26 mouse cellular contexts compared by ENCODE assay signal in the genomic region with DNA sequence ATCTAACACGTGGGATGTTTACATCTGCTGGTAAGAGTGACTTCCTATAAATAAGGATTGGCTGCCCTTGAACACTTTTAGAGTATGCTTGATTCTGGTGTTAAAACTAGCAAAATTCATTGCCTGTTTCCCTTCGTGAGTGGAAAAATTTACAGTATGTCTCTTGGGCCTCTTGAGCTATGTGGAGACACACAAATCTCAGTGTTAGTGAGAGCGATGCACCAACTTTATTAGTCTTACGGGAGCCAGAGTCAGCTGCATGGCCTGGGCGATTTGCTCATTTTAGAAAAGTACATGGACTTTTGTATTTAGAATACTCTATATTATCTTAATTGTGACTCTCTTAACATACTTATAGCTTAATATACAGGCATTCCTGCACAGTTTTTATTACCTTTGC.
A peak's percentile ranks its signal among the peaks of the same experiment; 100 is the strongest.
DNase-seq lines count a peak whose midpoint lies in the region; ATAC-seq and TF ChIP-seq lines count a peak whose summit lies in the region.
"Had no signal": no experiment of that assay in that cellular context is flagged by ENCODE, and none has a peak within 500 bp of the region (broad histone marks: within the 10 kb centered on the region; RNA-seq: fewer than 3 reads in every experiment).

No protein-coding gene starts in this region.

- H3K4me3 ChIP-seq in kidney, embryonic 15.5 days (replicated peaks), result no peak overlapping the region
- H3K4me3 ChIP-seq in limb, embryonic 11.5 days (ENCODE audit: low read depth, low read length), result no peak overlapping the region
- H3K4me3 ChIP-seq in limb, embryonic 10.5 days, result no peak overlapping the region
- H3K4me3 ChIP-seq in limb, embryonic 14.5 days (replicated peaks; ENCODE audit: low read length), result no peak overlapping the region
- no peak overlapping the region for H3K4me3 ChIP-seq in heart, embryonic 12.5 days
- H3K4me3 ChIP-seq: embryonic facial prominence, embryonic 12.5 days; embryonic facial prominence, embryonic 15.5 days; gastrocnemius, adult 2 months; heart, embryonic 15.5 days; hindbrain, embryonic 10.5 days; hindbrain, embryonic 13.5 days had no signal

- no peaks in the 10 kb centered on the region for H3K36me3 ChIP-seq in kidney, embryonic 15.5 days
- H3K36me3 ChIP-seq in limb, embryonic 11.5 days (ENCODE audit: control insufficient read depth, insufficient read depth, low read length), result no peaks in the 10 kb centered on the region
- H3K36me3 ChIP-seq in limb, embryonic 10.5 days, result no peaks in the 10 kb centered on the region
- H3K36me3 ChIP-seq in limb, embryonic 14.5 days (ENCODE audit: control insufficient read depth, insufficient read depth, low read length), result no peaks in the 10 kb centered on the region
- no peaks in the 10 kb centered on the region for H3K36me3 ChIP-seq in heart, embryonic 12.5 days
- H3K36me3 ChIP-seq: embryonic facial prominence, embryonic 12.5 days; embryonic facial prominence, embryonic 15.5 days; heart, embryonic 15.5 days; hindbrain, embryonic 10.5 days; hindbrain, embryonic 13.5 days had no signal

- 52% methylated on average over 5 of the region's 5 CpGs for WGBS in kidney, embryonic 15.5 days
- WGBS in limb, embryonic 11.5 days, result 86% methylated on average over 5 of the region's 5 CpGs
- 86% methylated on average over 5 of the region's 5 CpGs for WGBS in limb, embryonic 10.5 days
- 45% methylated on average over 5 of the region's 5 CpGs for WGBS in limb, embryonic 14.5 days
- WGBS in heart, embryonic 12.5 days, result 78% methylated on average over 5 of the region's 5 CpGs

- ATAC-seq in kidney, embryonic 15.5 days (replicated peaks; ENCODE audit: low FRiP score), result peak; percentile 56
- ATAC-seq in limb, embryonic 11.5 days (ENCODE audit: insufficient number of reproducible peaks, low FRiP score, low TSS enrichment, low read depth), result 0 out of 2 replicates have a peak, but pooled peaks have one; percentile 9
- ATAC-seq in limb, embryonic 14.5 days (ENCODE audit: low FRiP score, low read depth), result peak; percentile 34
- ATAC-seq in heart, embryonic 12.5 days (ENCODE audit: insufficient number of reproducible peaks, low FRiP score), result no peak
- ATAC-seq: CD4-positive, CD25-positive, alpha-beta regulatory T cell, adult 4 months; forebrain, embryonic 14.5 days; forebrain, postnatal 0 days had no signal

- no peak for DNase-seq in kidney, adult 8-10 months
- no peak for DNase-seq in limb, embryonic 11.5 days (ENCODE audit: low spot score)
- DNase-seq in limb, embryonic 10.5 days (ENCODE audit: low spot score), result no peak
- peak; percentile 36 for DNase-seq in limb, embryonic 14.5 days (ENCODE audit: low spot score)
- DNase-seq: adrenal gland, adult 2 months; adrenal gland, postnatal 14 days; cerebellum, adult 11 months; cerebellum, adult 2 months; cerebellum, adult 9-11 months; cerebellum, postnatal 25 days; forebrain, postnatal 0 days; gastrocnemius, adult 2 months; gastrocnemius, postnatal 14 days; heart, adult 11 months; heart, postnatal 10 days; heart, postnatal 36 days had no signal

- H3K4me1 ChIP-seq in kidney, embryonic 15.5 days, result no peaks in the 10 kb centered on the region
- no peaks in the 10 kb centered on the region for H3K4me1 ChIP-seq in limb, embryonic 11.5 days (ENCODE audit: control insufficient read depth, insufficient read depth, low read length)
- no peaks in the 10 kb centered on the region for H3K4me1 ChIP-seq in limb, embryonic 10.5 days
- H3K4me1 ChIP-seq in limb, embryonic 14.5 days (ENCODE audit: control insufficient read depth, insufficient read depth, low read length), result no peaks in the 10 kb centered on the region
- no peaks in the 10 kb centered on the region for H3K4me1 ChIP-seq in heart, embryonic 12.5 days (replicated peaks)
- H3K4me1 ChIP-seq: embryonic facial prominence, embryonic 12.5 days; embryonic facial prominence, embryonic 15.5 days; heart, embryonic 15.5 days; hindbrain, embryonic 10.5 days; hindbrain, embryonic 13.5 days had no signal

- H3K9ac ChIP-seq in kidney, embryonic 15.5 days, result no peak overlapping the region
- no peak overlapping the region for H3K9ac ChIP-seq in limb, embryonic 11.5 days (ENCODE audit: low read length)
- no peak overlapping the region for H3K9ac ChIP-seq in limb, embryonic 14.5 days (ENCODE audit: low read depth, low read length, severe bottlenecking)
- H3K9ac ChIP-seq in heart, embryonic 12.5 days, result no peak overlapping the region
- H3K9ac ChIP-seq: embryonic facial prominence, embryonic 12.5 days; embryonic facial prominence, embryonic 15.5 days; forebrain, postnatal 0 days; heart, embryonic 15.5 days; hindbrain, embryonic 13.5 days had no signal

- no peak for TF ChIP-seq POLR2A in limb, embryonic 14.5 days (IDR thresholded peaks at IDR 0.05; ENCODE audit: borderline replicate concordance, extremely low read depth, insufficient read depth, insufficient read length)

- no peak overlapping the region for H3K27ac ChIP-seq in kidney, embryonic 15.5 days
- H3K27ac ChIP-seq in limb, embryonic 11.5 days (replicated peaks; ENCODE audit: low read depth, low read length), result no peak overlapping the region
- no peak overlapping the region for H3K27ac ChIP-seq in limb, embryonic 10.5 days
- no peak overlapping the region for H3K27ac ChIP-seq in limb, embryonic 14.5 days (replicated peaks; ENCODE audit: low read depth, low read length)
- H3K27ac ChIP-seq in heart, embryonic 12.5 days (ENCODE audit: poor library complexity, severe bottlenecking), result no peak overlapping the region
- H3K27ac ChIP-seq: embryonic facial prominence, embryonic 12.5 days; embryonic facial prominence, embryonic 15.5 days; gastrocnemius, adult 2 months; heart, embryonic 15.5 days; hindbrain, embryonic 10.5 days; hindbrain, embryonic 13.5 days had no signal

- no peaks in the 10 kb centered on the region for H3K9me3 ChIP-seq in kidney, embryonic 15.5 days (replicated peaks)
- H3K9me3 ChIP-seq in limb, embryonic 11.5 days (ENCODE audit: control insufficient read depth, low read length), result no peaks in the 10 kb centered on the region
- no peaks in the 10 kb centered on the region for H3K9me3 ChIP-seq in limb, embryonic 10.5 days (replicated peaks)
- no peaks in the 10 kb centered on the region for H3K9me3 ChIP-seq in limb, embryonic 14.5 days (ENCODE audit: control insufficient read depth, low read length)
- no peaks in the 10 kb centered on the region for H3K9me3 ChIP-seq in heart, embryonic 12.5 days (replicated peaks)
- H3K9me3 ChIP-seq: embryonic facial prominence, embryonic 12.5 days; embryonic facial prominence, embryonic 15.5 days; heart, embryonic 15.5 days; hindbrain, embryonic 10.5 days; hindbrain, embryonic 13.5 days had no signal

- H3K4me2 ChIP-seq in kidney, embryonic 15.5 days, result no peak overlapping the region
- H3K4me2 ChIP-seq in limb, embryonic 11.5 days (ENCODE audit: low read depth, severe bottlenecking), result no peak overlapping the region
- H3K4me2 ChIP-seq in limb, embryonic 14.5 days (replicated peaks; ENCODE audit: low read depth, low read length, severe bottlenecking), result no peak overlapping the region
- no peak overlapping the region for H3K4me2 ChIP-seq in heart, embryonic 12.5 days
- H3K4me2 ChIP-seq: embryonic facial prominence, embryonic 12.5 days; embryonic facial prominence, embryonic 15.5 days; heart, embryonic 11.5 days; heart, embryonic 15.5 days; hindbrain, embryonic 13.5 days had no signal

- H3K27me3 ChIP-seq in kidney, embryonic 15.5 days, result no peaks in the 10 kb centered on the region
- H3K27me3 ChIP-seq in limb, embryonic 11.5 days (ENCODE audit: control insufficient read depth, insufficient read depth, low read length), result no peaks in the 10 kb centered on the region
- no peaks in the 10 kb centered on the region for H3K27me3 ChIP-seq in limb, embryonic 10.5 days (ENCODE audit: low read depth, poor library complexity, severe bottlenecking)
- H3K27me3 ChIP-seq in limb, embryonic 14.5 days (ENCODE audit: control insufficient read depth, insufficient read depth, low read length), result no peaks in the 10 kb centered on the region
- H3K27me3 ChIP-seq in heart, embryonic 12.5 days (replicated peaks), result no peaks in the 10 kb centered on the region
- H3K27me3 ChIP-seq: embryonic facial prominence, embryonic 12.5 days; embryonic facial prominence, embryonic 15.5 days; heart, embryonic 15.5 days; hindbrain, embryonic 13.5 days had no signal
